Mouse (Mus musculus): ENCODE data around the gene Entpd2.

Gene Entpd2

GRCm38 (mm10) chr2:25429435-25430180 is 33.9 kb downstream of the Entpd2 start:
- no peak for DNase-seq (ENCODE audit: low read depth, low spot score)

GRCm38 (mm10) chr2:25430395-25431233 is 34.9 kb downstream of the Entpd2 start:
- no peak for DNase-seq (ENCODE audit: low read depth, low spot score)

GRCm38 (mm10) chr2:25431308-25431855 is 35.7 kb downstream of the Entpd2 start:
- no peak for DNase-seq (ENCODE audit: low read depth, low spot score)

- no peak for DNase-seq (ENCODE audit: low read depth, low spot score)
Observed at GRCm38 (mm10) chr2:25432326-25433098, 36.8 kb downstream of the Entpd2 start.

- no peak for DNase-seq (ENCODE audit: low read depth, low spot score)
Observed at GRCm38 (mm10) chr2:25433101-25433500, 37.4 kb downstream of the Entpd2 start.

GRCm38 (mm10) chr2:25434292-25434691 is 38.6 kb downstream of the Entpd2 start:
- DNase-seq (ENCODE audit: low read depth, low spot score): no peak

GRCm38 (mm10) chr2:25436286-25436820 is 40.7 kb downstream of the Entpd2 start:
- DNase-seq (ENCODE audit: low read depth, low spot score): no peak

- DNase-seq (ENCODE audit: low read depth, low spot score): no peak
Observed at GRCm38 (mm10) chr2:25441067-25441466, 45.4 kb downstream of the Entpd2 start.

GRCm38 (mm10) chr2:25442682-25443081 is 47.0 kb downstream of the Entpd2 start:
- no peak for DNase-seq (ENCODE audit: low read depth, low spot score)
